Mouse (Mus musculus) kidney, embryonic 16.5 days (tissue): ENCODE measurements at regions not wholly inside any gene's neighbourhood (a gene's known extent, or its start where the extent isn't known, plus 50 kb on each side); places are given as distances from the start of the nearest gene placed in this dataset.
A peak's percentile ranks its signal among the peaks of the same experiment; 100 is the strongest.

Source experiments
- ATAC-seq: fragments of 200-750 bp; cut with Nextera tagmentation; 2 replicates; pipeline ENCODE4 v1.8.0; 2017; ENCODE audit warnings: moderate TSS enrichment; ENCODE audit not compliant: low FRiP score, low TSS enrichment
- H3K27ac ChIP-seq: fragments of 300-500 bp; sonication (generic); 2 replicates; pipeline ENCODE4 v1.5.1; 2014; ENCODE audit warnings: low read length
- H3K27me3 ChIP-seq: fragments of 300-500 bp; sonication (generic); 2 replicates; pipeline ENCODE4 v1.6.1; 2014; ENCODE audit warnings: low read length, control low read depth, mixed read lengths; ENCODE audit not compliant: insufficient read depth
- H3K36me3 ChIP-seq: fragments of 300-500 bp; sonication (generic); 2 replicates; pipeline ENCODE4 v1.6.1; 2014; ENCODE audit warnings: low read length, control low read depth, mixed read lengths; ENCODE audit not compliant: insufficient read depth
- H3K4me1 ChIP-seq: fragments of 300-500 bp; sonication (generic); 2 replicates; pipeline ENCODE4 v1.6.1; 2014; ENCODE audit warnings: low read length, control low read depth, mixed read lengths; ENCODE audit not compliant: insufficient read depth
- H3K4me2 ChIP-seq: fragments of 300-500 bp; sonication (generic); replicated peaks from 2 replicates; pipeline ENCODE4 v1.6.1; 2014; ENCODE audit warnings: low read depth, low read length
- H3K4me3 ChIP-seq: fragments of 300-500 bp; sonication (generic); 2 replicates; pipeline ENCODE4 v1.5.1; 2014; ENCODE audit warnings: mild to moderate bottlenecking, low read length
- H3K9ac ChIP-seq: fragments of 300-500 bp; sonication (generic); replicated peaks from 2 replicates; pipeline ENCODE4 v1.6.1; 2014; ENCODE audit warnings: low read length
- H3K9me3 ChIP-seq: fragments of 300-500 bp; sonication (generic); 2 replicates; pipeline ENCODE4 v1.6.1; 2016; ENCODE audit warnings: low read length, control low read depth
- WGBS: fragments of 180-500 bp; shearing (Covaris S2); extraction: QIAGEN DNeasy Blood & Tissue Kit; methylation state at CpG from one replicate; pipeline ENCODE4 v1.1.7; 2014; 5-methylcytosine and 5-hydroxymethylcytosine counted together

DNA sequence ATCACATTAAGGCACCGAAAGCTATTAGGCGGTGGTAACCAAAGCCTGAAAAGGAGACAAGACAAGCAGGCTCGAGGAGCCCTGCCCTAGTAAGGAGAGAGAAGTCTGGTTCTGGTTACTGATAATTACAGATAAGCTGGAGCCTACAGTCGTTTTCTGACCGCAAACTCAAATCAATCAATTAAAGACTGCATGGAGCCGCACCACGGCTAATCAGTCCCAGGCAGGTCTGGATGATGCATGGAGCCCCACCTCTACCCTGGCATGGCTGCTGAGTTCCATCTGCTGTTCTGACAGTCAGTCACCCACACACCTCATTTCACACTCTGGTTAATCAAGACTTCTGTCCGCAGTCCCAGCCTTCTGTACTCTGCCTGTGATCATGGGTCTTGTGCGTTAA lies 276.4 kb downstream of the Slc30a10 start:
- Histone ChIP-seq H3K4me3 (no peak overlapping the region), H3K36me3 (no peaks in the 10 kb centered on the region), H3K9ac (no peak overlapping the region), H3K9me3 (no peaks in the 10 kb centered on the region), H3K4me2 (no peak overlapping the region), H3K27me3 (no peaks in the 10 kb centered on the region), H3K4me1 (no peaks in the 10 kb centered on the region), H3K27ac (no peak overlapping the region)
- WGBS, result 46% methylated on average over 9 of the region's 9 CpGs
- ATAC-seq, result no peak; the same call in 1 of the 2 replicates

DNA sequence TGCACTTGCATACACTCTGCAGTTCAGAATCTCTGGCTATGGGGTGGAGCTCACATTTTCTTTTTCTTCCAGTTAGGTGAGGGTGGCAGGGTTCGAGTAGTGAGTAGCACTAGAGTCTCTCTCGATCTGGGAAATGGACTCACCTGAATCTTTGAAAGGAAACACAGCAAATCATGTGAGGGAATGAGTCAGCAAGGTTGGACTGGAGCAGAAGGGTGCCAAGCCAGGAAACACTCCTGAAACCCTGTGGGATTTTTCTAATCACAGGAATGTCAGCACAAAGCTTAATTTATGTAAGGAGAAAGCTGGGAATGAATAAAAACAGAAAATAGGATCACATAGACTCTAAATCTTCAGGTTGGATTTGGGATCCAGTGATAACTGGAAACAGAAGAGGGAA lies 282.1 kb downstream of the Slc30a10 start:
- Histone ChIP-seq H3K27ac (no peak overlapping the region), H3K9ac (no peak overlapping the region), H3K27me3 (no peaks in the 10 kb centered on the region), H3K9me3 (no peaks in the 10 kb centered on the region), H3K4me3 (no peak overlapping the region), H3K4me1 (no peaks in the 10 kb centered on the region), H3K36me3 (no peaks in the 10 kb centered on the region), H3K4me2 (no peak overlapping the region)
- ATAC-seq, result no peak
- WGBS, result 64% methylated on average over 2 of the region's 2 CpGs

DNA sequence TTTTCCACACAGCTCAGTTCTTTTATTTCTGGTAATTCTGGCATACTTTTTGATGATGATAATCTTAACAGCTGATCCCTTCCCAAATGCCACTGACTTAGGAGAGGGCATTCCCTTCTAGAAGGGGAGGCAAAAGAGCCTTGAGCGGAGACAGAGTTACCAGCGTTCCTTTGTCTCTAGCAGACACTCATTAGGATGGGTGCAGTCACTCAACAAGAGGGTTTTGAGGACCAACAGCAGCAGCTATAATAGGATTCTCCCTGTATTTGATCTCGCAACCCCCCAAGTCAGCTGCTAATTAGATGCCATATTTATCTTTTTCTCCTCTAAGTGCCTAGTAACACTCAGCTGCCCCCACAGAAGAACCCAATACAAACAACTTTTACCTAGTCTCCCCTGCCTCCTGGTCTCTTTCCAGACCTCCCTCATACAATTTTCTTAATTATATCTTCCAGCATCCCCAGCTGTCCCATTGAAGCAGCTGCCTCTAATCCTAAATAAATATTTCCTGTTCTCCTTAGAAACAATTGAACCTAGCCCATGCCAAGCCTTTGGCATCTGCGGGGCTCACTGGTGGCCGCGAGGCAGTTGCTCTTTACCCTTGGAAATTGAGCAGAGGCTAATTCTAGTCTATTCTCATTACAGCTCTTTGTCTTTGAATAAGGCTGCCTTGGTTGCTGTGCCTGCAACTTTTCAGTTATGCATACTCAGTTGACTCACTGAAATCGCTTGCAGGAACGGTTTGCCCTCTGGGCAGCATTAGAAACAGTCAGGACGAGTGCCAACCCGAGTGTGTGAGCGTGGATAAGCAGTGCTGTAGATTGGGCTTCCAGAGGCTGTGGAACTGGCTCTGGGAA lies 286.6 kb downstream of the Slc30a10 start:
- no peak for ATAC-seq
- 68% methylated on average over 11 of the region's 11 CpGs for WGBS
- Histone ChIP-seq H3K9ac (no peak overlapping the region), H3K9me3 (no peaks in the 10 kb centered on the region; the same call in 1 of the 2 replicates), H3K4me3 (no peak overlapping the region), H3K27ac (no peak overlapping the region), H3K27me3 (no peaks in the 10 kb centered on the region), H3K4me2 (no peak overlapping the region), H3K36me3 (no peaks in the 10 kb centered on the region), H3K4me1 (no peaks in the 10 kb centered on the region)

DNA sequence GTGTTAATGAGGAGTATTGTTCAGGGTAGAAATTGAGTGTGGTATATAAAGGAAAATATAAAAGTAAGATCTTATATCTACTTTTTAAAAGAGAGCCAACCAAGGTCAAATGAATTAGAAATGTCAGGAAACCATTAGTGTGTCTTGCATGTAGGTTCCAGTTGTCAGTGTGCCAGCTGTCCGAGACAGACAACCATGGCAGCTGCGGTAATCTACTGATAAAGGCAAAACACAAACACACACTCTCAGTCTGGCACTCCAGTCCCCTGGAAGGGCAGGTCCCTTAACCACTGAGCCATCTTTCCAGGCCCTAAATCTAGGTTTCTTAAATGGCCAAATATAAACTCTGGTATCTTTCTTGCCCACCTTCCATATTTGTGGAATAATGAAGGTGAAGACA lies 294.6 kb downstream of the Slc30a10 start:
- Histone ChIP-seq H3K9ac (no peak overlapping the region), H3K4me2 (no peak overlapping the region), H3K36me3 (no peaks in the 10 kb centered on the region), H3K27me3 (no peaks in the 10 kb centered on the region), H3K4me1 (peaks cover 1% of the 10 kb centered on the region; the same call in 1 of the 2 replicates), H3K27ac (no peak overlapping the region), H3K4me3 (no peak overlapping the region), H3K9me3 (no peaks in the 10 kb centered on the region)
- 87% methylated on average over 2 of the region's 2 CpGs for whole genome bisulfite sequencing
- ATAC-seq, result no peak

GRCm38 (mm10) chr1:185754486-185755290 lies 300.0 kb downstream of the Slc30a10 start:
- H3K36me3 ChIP-seq, result no peaks in the 10 kb centered on the region
- peaks cover 6% of the 10 kb centered on the region for H3K4me1 ChIP-seq
- no peak overlapping the region for H3K4me3 ChIP-seq
- 41% methylated on average over 13 of the region's 13 CpGs for WGBS
- H3K27ac ChIP-seq, result no peak overlapping the region
- H3K4me2 ChIP-seq, result no peak overlapping the region
- no peaks in the 10 kb centered on the region; the same call in 1 of the 2 replicates for H3K27me3 ChIP-seq
- no peaks in the 10 kb centered on the region for H3K9me3 ChIP-seq
- no peak overlapping the region for H3K9ac ChIP-seq
- ATAC-seq, result peak; percentile 57

GRCm38 (mm10) chr1:185757376-185757775 lies 302.7 kb downstream of the Slc30a10 start:
- H3K9me3 ChIP-seq, result no peaks in the 10 kb centered on the region
- WGBS, result 77% methylated on average over 2 of the region's 2 CpGs
- H3K4me2 ChIP-seq, result no peak overlapping the region
- no peaks in the 10 kb centered on the region for H3K36me3 ChIP-seq
- ATAC-seq, result no peak
- H3K9ac ChIP-seq, result no peak overlapping the region
- H3K4me3 ChIP-seq, result no peak overlapping the region
- H3K27me3 ChIP-seq, result no peaks in the 10 kb centered on the region; the same call in 1 of the 2 replicates
- peaks cover 6% of the 10 kb centered on the region for H3K4me1 ChIP-seq
- no peak overlapping the region for H3K27ac ChIP-seq

DNA sequence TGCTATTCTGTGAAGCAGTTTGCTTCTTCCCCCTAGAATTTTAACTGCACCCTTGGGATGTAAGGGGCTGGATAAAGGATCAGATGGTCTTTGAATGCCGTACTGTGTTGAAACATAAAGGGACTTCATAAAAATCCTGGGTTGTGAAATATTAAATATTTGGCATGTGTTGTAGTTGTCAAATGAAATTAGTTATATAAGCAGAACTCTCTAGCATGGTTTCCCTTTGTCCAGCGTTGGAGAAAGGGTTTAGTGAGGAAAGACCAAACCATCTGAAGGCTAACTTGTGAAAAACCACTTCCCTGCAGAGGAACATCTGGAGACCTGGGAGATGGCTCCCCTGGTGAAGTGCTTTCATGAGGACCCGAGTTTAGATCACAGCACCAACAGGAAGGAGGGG lies 319.6 kb downstream of the Slc30a10 start:
- Histone ChIP-seq H3K27ac (no peak overlapping the region), H3K36me3 (no peaks in the 10 kb centered on the region), H3K27me3 (no peaks in the 10 kb centered on the region), H3K4me1 (no peaks in the 10 kb centered on the region), H3K4me2 (no peak overlapping the region), H3K9ac (no peak overlapping the region), H3K9me3 (no peaks in the 10 kb centered on the region), H3K4me3 (no peak overlapping the region)
- 18% methylated on average over 3 of the region's 3 CpGs for WGBS
- no peak for ATAC-seq

DNA sequence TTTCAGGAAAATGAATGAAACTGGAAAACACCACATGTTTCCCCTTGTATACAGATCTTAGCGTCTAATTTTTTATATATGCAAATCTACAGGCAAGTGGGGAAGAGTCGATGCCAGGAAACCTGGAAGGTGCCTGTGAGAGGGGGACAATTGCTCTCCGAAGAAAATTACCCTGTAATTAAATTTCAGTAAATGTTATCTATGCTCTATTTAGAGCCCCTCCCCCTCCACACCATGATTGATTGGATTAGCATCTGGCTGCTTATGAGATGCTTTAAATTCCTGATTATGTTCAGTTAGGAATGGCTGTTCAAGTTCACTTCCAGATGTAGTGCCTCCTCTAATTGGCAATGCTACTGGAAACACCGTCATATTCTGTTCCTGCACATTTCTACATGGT lies 325.0 kb downstream of the Slc30a10 start:
- 73% methylated on average over 4 of the region's 4 CpGs for WGBS
- H3K4me3 ChIP-seq, result no peak overlapping the region
- no peaks in the 10 kb centered on the region for H3K36me3 ChIP-seq
- no peak for ATAC-seq
- no peak overlapping the region for H3K9ac ChIP-seq
- no peaks in the 10 kb centered on the region for H3K4me1 ChIP-seq
- H3K27me3 ChIP-seq, result no peaks in the 10 kb centered on the region
- H3K27ac ChIP-seq, result no peak overlapping the region
- no peak overlapping the region for H3K4me2 ChIP-seq
- no peaks in the 10 kb centered on the region for H3K9me3 ChIP-seq

GRCm38 (mm10) chr1:185802156-185802555 lies 315.0 kb downstream of the Lyplal1 start:
- no peaks in the 10 kb centered on the region for H3K27me3 ChIP-seq
- no peaks in the 10 kb centered on the region for H3K36me3 ChIP-seq
- H3K27ac ChIP-seq, result no peak overlapping the region
- H3K4me3 ChIP-seq, result no peak overlapping the region
- H3K9ac ChIP-seq, result no peak overlapping the region
- WGBS, result 93% methylated on average over 3 of the region's 3 CpGs
- H3K4me2 ChIP-seq, result no peak overlapping the region
- ATAC-seq, result no peak
- H3K9me3 ChIP-seq, result no peaks in the 10 kb centered on the region
- H3K4me1 ChIP-seq, result 0 out of 2 replicates have a peak, but pooled peaks cover 5% of the 10 kb centered on the region

DNA sequence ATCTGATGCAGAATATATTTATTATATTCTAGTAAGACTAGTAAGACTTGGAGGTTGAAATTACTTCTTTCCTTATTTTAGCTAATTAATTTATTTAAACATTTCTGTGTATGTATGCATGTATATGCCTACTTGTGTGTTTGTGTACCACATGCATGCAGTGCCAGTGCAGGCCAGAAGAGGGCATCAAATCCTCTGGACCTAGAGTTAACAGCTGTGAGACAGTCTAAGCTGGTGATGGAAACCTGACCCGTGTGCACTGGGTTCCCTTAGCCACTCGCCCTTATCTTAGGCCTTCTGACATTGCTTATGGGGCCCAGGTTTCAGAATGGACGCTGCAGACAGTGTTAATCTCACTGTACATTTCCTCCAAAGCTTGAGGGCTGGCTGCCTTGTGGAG lies 302.2 kb downstream of the Lyplal1 start:
- Histone ChIP-seq H3K4me2 (no peak overlapping the region), H3K4me3 (no peak overlapping the region), H3K36me3 (no peaks in the 10 kb centered on the region), H3K27me3 (no peaks in the 10 kb centered on the region), H3K9ac (no peak overlapping the region), H3K9me3 (0 out of 2 replicates have a peak, but pooled peaks cover 3% of the 10 kb centered on the region), H3K4me1 (no peaks in the 10 kb centered on the region), H3K27ac (no peak overlapping the region)
- ATAC-seq, result no peak
- WGBS, result 93% methylated on average over 3 of the region's 3 CpGs
